Mouse (Mus musculus): ENCODE data around the gene Tmem256.

Tmem256 gene
- long read RNA-seq, experiment 1, transcript Tmem256-202 (3 exons, 603 nt): minor isoform, 8 of 89 reads
- long read RNA-seq, experiment 1, transcript Tmem256-203 (4 exons, 421 nt): minor isoform, 28 of 89 reads
- long read RNA-seq, experiment 1, transcript Tmem256-201 (4 exons, 492 nt): major isoform, 51 of 89 reads
- long read RNA-seq, experiment 1, partial matches to known transcripts: 0 of 89 reads
- long read RNA-seq, experiment 1, other reads (novel, unspliced or antisense): 2 of 89 reads
- long read RNA-seq, experiment 2, transcript Tmem256-202 (3 exons, 603 nt): minor isoform, 5 of 114 reads
- long read RNA-seq, experiment 2, transcript Tmem256-201 (4 exons, 492 nt): major isoform, 62 of 114 reads
- long read RNA-seq, experiment 2, transcript Tmem256-203 (4 exons, 421 nt): minor isoform, 46 of 114 reads
- long read RNA-seq, experiment 2, partial matches to known transcripts: 0 of 114 reads
- long read RNA-seq, experiment 2, other reads (novel, unspliced or antisense): 1 of 114 reads

DNA sequence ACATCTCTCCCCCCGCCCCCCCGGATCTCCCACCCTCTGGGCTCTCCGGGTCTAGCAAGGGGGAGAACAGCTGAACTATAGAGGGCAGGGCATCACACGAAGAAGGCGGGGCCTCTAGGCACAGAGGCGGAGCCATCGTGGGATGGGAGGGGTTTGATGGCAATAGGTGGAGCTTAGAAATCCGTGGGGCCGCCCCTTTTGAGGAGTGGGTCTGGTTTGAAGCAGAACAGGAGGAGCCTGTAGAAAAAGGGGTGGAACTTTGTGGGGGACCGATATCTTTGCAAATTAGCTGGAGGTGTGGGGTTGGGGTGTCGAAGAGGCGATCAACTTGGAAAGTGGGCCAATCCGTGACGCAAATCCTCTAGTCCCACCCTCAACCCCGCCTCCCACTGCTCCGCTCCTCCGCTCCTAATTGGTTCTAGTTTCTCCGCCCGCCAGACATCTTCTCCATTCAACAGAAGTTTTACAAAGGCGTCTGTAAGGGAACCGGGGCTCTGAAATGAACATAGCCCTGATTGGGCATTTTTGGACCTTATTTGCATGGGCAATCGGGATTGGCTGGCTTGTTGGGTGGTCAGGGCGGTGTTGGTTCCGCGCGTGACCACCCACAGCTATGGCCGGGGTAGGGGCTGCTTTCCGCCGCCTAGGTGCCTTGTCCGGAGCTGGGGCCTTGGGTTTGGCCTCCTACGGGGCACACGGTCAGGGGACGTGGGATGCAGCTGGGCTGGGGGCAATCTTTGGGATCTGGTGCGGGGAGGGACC is at the start of gene Tmem256:
Gene Tmem256, plus strand, starts transcription at position 563 of the 762 bp plus-strand sequence.
- intact Hi-C loops (cut with DNase I): loop anchor here (5.0 kb wide), 1 partner anchor 36 kb away; the partner anchor contains the start of gene Fgf11

DNA sequence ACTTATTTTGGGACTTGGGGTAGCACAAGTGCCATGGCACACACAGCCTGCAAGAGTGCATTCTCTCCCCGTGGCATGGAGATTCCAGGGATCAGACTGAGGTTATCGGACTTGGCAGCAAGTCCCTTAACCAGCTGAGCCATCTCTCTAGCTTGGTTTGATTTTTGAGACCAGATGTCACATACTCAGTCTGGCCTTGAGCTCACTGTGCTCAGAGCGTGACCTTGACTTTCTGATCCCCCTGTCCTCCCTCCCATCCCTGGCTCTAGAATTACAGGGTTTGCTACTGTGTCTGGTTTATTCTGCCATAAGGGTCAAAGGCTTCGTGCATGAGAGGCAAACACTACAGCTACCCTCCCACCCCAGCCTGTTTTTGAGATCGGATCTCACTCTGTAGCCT is 48.9 kb upstream of the Tmem256 start:
- intact Hi-C loops (cut with DNase I): no loop called here

DNA sequence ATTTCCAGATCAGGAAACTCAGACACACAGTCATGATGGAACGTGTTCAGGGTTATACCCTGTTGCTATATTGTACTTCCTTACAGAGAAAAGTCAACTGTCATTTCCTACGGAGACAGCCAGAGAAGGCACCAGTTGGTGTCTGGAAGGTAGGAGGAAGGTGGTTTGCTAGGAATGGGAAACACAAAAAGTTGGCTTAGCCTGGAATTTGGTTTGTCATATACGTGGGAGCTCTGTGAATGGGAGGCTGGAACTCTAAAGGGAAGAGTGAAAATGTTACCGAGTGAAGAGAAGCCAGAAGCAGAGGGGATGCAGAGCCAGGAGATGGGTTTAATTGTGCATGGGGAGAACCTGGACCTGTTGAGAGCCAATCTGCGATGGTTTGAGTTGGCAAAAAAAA is 46.9 kb upstream of the Tmem256 start:
- intact Hi-C loops (cut with DNase I): no loop called here

DNA sequence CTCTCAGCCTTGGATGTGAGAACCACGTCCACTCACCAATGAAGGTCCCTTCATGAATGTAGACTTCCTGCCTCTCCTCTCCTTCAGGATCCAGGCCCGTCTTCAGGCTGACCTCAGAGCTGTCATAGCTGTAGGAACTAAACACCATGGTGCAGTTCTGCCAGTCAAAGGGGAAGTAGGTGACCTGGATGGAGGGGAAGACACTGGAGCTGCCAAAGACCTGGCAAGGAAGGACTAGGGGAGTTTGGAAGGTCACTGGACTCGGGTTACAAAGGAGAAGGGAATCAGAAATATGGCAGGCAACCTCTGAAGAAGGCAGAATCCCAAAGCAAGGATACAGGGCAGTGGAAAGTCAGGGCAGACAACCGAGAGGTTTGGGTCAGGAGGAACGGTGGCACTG is 44.9 kb upstream of the Tmem256 start:
- intact Hi-C loops (cut with DNase I): no loop called here

DNA sequence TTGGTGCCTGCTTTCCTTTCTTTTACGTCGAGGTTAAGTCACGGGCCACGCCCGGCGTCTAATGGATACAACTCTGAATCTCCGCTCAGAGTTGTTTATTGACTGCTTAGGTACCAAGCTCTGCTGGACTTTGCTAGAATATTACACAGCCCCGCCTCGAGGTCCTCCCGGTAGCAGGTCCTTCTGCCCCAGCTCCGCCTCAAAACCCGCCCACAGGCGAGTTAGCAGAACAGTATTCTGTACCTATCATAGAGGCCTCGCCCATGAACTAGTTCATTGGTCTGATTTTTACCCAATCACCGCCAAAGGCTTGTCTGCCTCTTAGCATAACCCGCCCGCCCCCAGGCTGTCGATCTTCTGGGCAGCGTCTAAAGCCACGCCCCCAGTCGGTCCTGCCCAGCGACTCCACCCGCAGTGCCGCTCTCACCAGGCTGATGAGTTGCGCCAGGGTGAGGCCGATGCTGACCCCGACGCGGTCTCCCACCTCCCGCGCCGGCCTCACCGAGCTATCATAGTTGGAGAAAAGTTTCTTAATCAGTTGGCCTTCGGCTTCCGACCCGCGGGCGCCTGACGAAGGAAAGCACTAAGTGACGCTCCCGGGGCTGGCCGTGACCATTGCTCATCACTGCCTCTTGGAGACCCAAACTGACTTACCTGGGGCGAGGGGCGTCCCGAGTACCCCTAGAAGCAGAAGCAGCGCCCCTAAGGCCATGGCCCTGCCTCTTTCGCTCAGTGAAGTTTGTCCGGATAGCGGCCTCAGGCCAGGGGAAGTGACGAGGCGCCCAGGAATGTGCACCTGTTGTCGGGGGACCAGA is 42.9 kb upstream of the Tmem256 start, which contains the start of gene Chrnb1:
Gene Chrnb1, minus strand, starts transcription at position 776 of the 815 bp plus-strand sequence.
- intact Hi-C loops (cut with DNase I): no loop called here

DNA sequence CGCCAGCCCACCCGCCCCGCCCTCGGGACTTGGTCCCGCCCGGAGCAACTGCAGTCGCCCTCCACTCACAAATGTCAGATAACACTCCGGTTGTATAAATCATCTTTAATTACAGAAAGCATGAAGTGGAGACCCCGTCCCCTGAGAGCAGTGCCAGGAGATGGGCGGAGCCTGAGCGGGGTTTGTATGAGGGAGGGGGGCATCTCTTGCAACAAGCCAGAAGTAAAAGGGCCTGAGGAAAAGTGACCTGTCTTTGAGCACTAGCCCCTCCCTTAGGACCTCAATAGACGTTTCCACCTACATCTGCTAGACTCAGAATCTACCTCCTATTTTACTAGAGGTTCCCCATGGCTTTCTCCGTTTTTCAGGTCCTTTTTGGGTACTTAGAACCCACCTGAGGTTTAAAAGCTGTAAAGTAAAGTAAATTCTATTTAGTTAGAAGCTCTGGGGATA is 42.3 kb upstream of the Tmem256 start:
- intact Hi-C loops (cut with DNase I): no loop called here

DNA sequence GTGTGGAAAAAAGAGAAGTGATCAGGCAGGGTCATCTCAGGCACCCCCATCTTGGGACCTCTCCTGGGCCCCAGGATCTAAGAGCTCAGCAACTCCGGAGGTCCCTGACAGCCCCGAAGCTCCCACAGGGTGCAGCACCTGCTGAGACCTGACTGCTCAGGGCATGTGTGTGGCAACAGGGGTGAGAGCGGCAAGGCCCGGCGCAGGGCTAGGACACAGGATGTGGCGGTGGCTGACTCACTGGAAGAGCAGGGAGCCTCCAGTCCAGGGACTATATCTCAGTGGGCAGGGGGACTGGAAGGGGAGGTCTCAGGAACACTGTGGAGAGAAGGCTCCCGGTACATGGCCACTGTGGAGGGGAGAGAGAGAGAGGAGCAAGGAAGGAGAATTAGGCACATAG is 40.4 kb upstream of the Tmem256 start:
- intact Hi-C loops (cut with DNase I): no loop called here

DNA sequence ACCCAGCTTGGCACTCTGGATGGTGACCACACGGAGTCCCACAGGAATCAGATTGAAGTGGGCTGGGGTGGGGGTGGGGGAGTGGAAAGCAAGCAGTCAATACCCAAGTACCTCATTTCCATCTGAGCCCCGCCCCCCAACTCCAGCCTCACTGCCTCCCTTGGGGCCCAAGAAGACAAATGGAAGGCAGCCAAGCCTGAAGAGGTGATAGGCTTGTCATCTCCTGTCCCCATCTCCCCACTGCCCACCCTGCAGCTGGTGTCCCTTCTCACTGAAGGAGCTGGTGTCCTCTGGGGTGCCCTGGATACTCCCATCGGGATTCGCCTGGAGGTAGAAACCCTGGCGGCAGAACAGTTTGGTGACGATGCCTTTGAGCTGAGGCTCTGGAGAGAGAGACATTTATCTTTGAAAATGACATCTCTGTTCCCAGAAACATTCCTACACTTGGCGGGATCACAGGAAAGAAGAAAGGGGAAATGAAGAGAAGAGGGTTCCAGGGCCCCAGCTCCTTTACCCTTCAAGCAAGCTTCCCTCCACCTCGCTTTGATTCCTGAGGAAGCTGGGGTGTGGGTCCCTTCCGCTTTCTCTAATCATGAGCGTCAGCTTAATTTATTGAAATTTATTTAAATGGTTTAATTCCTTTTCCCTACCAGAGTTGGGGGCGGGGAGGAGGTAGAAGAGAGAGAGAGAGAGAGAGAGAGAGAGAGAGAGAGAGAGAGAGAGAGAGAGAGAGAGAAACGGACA is 38.7 kb upstream of the Tmem256 start:
- intact Hi-C loops (cut with DNase I): loop anchor here (5.0 kb wide), 2 partner anchors 32 to 38 kb away; partner anchors contain the start of genes Nlgn2, Tmem256 and Zbtb4

DNA sequence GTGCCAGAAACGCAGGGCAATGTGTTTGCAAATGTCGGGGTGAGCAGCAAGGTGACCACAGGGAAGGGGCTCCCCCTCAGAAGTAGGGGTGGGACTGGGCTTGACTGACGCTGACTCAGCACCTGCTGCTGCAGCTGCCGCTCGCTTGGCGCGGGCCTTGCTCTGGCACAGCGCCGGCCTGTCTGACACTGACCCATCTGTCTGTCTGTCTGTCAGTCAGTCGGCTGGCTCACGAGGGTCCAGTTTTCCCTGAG is 38.2 kb upstream of the Tmem256 start:
- intact Hi-C loops (cut with DNase I): loop anchor here (5.0 kb wide), 2 partner anchors 33 to 37 kb away; partner anchors contain the start of genes Nlgn2, Tmem256 and Zbtb4

DNA sequence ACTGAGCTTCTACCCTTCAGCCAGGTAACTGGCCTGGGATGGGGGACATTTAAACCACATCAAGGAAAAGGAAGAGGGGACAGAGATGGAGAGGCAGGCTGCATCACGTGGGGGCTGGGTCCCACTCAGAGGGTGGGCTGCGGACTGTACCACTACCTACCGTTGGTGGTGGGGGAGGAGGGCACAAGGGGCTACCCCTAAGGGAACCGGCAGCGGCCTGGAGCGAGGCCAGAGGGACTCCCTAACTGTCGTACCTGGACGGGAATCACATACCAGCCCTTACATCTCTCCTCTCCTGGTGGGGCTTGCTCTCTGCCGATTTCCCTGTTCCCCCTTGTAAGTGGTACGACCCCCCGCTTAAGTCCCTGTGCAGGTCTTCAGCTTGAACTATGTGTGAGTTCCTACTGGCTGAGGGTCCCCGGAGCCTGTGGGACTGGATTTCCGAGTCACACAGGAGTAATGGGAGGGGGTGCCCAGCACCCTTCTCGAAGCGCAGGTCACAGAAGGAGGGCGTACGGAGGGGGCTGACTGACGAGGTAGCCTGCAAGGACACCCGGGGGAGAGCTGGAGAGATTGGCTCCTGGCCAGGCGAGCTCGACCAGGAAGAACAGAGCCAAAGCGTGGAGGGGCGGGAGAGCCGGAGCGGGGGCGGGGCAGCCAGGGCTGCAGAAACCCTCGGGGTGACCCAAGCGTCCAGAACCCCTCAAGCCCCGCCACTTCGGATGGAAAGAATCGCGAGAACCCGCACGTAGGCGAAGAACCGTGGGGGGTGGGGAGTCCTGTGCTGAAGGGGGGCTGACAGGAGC is 37.7 kb upstream of the Tmem256 start:
- intact Hi-C loops (cut with DNase I): loop anchor here (5.0 kb wide), 2 partner anchors 33 to 37 kb away; partner anchors contain the start of genes Nlgn2, Tmem256 and Zbtb4

DNA sequence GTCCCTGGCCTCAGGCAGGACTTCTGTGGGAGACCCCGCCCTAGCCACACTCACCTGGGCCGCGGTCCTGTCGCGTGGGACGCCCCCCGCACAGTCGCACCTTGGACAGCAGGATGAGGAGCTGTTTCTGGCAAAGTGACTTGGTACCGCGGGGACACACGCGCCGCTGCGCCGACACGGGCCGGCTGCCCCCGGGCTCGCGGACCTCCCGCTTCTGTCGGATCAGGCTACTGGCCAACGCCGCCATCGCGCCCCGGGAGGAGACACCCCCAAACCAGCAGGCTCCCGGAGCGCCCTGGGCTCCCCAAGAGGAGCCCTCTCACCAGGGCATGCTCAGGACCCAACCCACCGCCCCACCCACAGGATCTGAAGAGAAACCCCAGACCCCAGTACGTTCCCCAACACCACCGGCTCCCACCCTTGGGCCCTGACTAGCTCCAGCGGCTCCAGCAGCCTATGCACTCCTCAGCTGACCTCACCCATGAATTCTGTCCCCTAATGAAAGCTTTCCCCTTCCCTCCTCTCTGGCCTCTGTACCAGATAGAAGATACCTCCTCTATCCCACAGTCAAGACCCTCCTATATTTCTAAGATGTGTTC is 36.8 kb upstream of the Tmem256 start, which contains the start of gene Fgf11:
Gene Fgf11, minus strand, starts transcription at position 479 of the 599 bp plus-strand sequence.
- intact Hi-C loops (cut with DNase I): loop anchor here (5.0 kb wide), 2 partner anchors 34 to 36 kb away; partner anchors contain the start of genes Nlgn2, Tmem256 and Zbtb4

DNA sequence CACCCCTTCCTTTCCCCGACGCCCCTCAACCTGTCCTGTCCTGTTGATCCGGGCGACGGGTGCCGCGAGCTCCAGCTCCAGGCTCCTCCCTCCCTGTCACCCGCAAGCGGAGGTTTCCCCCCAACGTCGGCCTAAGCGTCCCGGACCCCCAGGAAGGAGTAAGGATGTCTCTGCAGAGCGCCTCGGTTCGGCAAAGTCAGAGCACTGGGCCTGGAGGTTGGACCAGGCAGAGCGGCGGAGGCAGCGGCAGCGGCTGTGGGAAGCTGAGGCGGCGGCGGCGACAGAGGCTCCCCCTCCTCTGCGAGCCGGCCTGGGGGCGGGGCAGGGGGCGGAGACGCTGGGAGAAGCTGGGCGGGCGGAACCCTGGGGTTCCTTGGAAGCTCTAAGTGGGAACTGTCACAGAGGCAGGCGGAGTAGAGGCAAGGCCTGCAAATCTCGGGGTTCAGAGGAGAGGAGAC is 35.6 kb upstream of the Tmem256 start:
- intact Hi-C loops (cut with DNase I): loop anchor here (5.0 kb wide), 2 partner anchors 35 kb away; partner anchors contain the start of genes Nlgn2, Tmem256 and Zbtb4

DNA sequence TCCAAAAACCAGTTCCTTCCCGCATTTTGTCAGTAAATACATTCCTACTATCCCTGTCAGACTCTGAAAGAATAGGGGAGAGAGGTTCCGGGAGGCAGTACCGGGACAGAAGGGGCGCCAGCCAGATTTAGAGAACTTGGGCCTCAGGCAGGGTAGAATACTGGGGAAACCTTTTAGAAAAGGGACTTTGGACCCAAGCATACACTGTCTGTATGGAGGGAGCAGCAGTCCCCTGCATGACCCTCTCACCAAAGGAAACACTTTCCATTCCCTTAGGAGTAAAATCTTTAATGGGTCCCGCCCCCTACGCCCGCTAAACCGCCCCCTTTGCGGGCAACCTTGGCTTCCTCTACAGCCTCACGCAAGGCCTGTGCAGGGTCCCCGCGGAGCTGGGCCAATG is 35.0 kb upstream of the Tmem256 start:
- intact Hi-C loops (cut with DNase I): loop anchor here (5.0 kb wide), 2 partner anchors 34 to 36 kb away; partner anchors contain the start of genes Nlgn2, Tmem256 and Zbtb4

DNA sequence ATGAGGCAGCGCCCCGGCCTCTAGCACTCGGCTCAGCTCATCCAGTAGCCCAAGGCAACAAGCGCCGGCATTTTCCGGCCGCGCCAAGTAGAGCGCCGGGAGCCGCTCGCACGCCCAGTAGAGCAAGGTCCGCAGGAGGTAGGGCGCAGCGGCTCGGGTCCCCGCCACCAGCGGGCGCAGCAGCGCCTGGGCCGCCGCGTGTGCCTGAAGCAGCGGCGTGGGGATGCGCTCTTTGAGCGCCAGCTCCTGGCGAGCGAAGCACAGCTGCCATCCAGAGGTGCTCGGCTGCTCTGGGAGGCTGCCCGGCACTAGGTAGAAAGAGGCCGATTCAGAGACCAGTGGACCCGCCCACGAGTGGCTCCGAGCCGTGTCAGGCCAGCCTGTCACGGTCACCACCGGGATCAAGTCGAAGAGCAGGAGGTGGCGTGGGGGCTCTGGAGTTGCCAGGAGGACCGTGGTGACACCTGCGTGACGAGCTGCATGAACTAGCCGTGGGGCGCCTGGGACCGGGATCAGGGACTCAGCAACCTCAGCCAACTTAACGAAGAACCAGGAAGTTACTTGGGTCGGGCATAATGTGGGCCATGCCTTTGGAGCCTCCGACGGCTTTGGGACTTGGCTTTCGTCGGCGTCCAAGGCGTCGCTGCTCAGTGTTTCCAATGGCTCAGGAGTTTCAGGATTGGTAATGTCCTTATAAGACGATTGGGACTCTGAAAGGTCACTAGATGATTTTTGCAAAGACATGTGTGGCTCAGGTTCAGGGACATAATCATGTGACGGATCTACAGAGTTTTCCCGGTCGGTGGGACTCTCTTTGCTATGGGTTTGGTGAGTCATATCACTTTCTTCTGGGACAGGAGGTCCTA is 34.3 kb upstream of the Tmem256 start:
- intact Hi-C loops (cut with DNase I): loop anchor here (5.0 kb wide), 2 partner anchors 33 to 37 kb away; partner anchors contain the start of genes Nlgn2, Tmem256 and Zbtb4

DNA sequence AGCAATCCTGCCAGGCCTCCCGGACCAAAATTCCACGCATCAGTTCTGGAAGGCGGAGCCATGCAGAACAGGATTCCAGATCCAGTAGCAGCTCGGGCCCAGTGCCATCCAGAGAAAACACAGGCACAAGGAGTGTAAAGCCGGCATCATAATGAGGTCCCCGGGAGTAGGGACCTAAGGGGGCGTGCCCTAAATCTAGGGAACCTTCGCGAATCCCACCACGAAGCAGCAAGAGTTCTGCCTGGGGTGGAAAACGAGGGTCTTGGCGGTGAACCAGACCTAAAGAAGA is 33.7 kb upstream of the Tmem256 start:
- intact Hi-C loops (cut with DNase I): loop anchor here (5.0 kb wide), 2 partner anchors 33 to 37 kb away; partner anchors contain the start of genes Nlgn2, Tmem256 and Zbtb4

DNA sequence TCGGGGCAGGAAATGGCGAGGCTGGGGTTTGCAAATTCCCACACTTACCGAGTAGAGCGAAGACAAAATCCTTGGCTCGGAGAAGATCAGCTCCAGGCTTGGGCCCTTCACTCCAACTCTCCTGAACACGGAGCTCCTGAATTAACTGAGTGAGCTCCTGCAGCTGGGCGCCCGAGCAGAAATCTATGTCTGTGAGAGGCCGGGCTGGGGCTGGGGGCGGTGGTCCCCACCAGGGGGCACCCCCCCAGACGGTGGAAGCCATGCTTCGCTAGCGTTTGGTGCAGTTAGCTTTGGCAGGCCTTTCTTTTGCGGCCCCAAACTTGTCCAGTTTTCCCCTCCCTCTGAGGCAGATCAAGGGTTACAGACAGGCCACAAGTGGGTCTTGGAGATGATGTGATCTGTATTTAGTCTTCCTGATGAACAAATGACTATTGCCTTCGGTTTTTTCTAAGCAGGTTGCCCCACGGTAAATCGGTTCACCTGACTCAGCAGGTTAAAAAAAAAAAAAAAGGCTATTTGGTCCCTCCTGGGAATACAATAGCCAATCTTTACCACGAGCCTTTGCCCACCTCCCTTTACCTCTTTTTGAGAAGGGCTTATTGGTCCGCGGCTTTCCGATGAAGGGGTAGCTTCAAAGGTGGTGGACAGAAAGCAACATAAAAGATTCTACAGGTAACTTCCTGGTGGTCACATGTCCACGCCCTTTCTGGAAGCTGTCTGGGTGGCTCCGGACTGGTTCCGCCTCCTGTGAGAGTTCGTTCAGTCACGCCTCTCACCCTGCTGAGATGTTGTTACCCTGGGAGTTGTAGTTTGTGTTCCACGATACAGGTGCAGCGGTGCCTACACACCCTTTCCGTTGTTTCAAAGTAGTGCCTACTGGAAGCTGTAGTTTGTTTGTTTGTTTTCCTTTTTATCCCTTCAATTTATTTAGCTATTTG is 33.1 kb upstream of the Tmem256 start, which contains the start of gene Tmem102:
Gene Tmem102, minus strand, starts transcription at position 653 of the 938 bp plus-strand sequence.
- intact Hi-C loops (cut with DNase I): loop anchor here (5.0 kb wide), 3 partner anchors 32 to 72 kb away; partner anchors contain the start of genes Nlgn2, Tmem256, Tmem95 and Zbtb4

All from adrenal gland (tissue).